Mouse (Mus musculus): ENCODE results near the gene Rrp9. TPM values are rescaled to one million over a fixed set of nuclear protein-coding genes. Genes with fewer than 3 reads are reported as not detected.

The Rrp9 gene
- polyA plus RNA-seq, 1 experiment from 2014 or later, result 46.2 TPM

GRCm38 (mm10) chr9:106457920-106458319 lies 17.8 kb upstream of the Rrp9 start:
- H3K27me3 ChIP-seq, result no peaks in the 10 kb centered on the region
- H3K4me3 ChIP-seq (replicated peaks), result peak overlapping the region; percentile 86
- H3K9ac ChIP-seq (replicated peaks), result peak overlapping the region; percentile 96
- WGBS, result 61% methylated on average over 5 of the region's 5 CpGs
- no peak for ATAC-seq
- peaks cover 69% of the 10 kb centered on the region for H3K4me1 ChIP-seq (replicated peaks)
- H3K4me2 ChIP-seq (replicated peaks), result peak overlapping the region; percentile 98
- peaks cover 30% of the 10 kb centered on the region for H3K36me3 ChIP-seq
- peak overlapping the region; percentile 97 for H3K27ac ChIP-seq
- H3K9me3 ChIP-seq, result no peaks in the 10 kb centered on the region

- H3K27me3 ChIP-seq, result peaks cover 4% of the 10 kb centered on the region; the same call in 1 of the 2 replicates
- H3K4me1 ChIP-seq (replicated peaks), result peaks cover 79% of the 10 kb centered on the region
- no peak for ATAC-seq
- H3K9me3 ChIP-seq, result no peaks in the 10 kb centered on the region
- H3K27ac ChIP-seq, result peak overlapping the region; percentile 3; the same call in 1 of the 2 replicates
- peaks cover 49% of the 10 kb centered on the region for H3K36me3 ChIP-seq
- 84% methylated on average over 15 of the region's 15 CpGs for WGBS
- H3K4me3 ChIP-seq (replicated peaks), result no peak overlapping the region
- H3K9ac ChIP-seq (replicated peaks), result peak overlapping the region; percentile 46
- no peak overlapping the region for H3K4me2 ChIP-seq (replicated peaks)
These were observed 15.8 kb upstream of the Rrp9 start for GRCm38 (mm10) chr9:106459946-106460345.

- ATAC-seq, result no peak
- H3K4me1 ChIP-seq (replicated peaks), result peaks cover 79% of the 10 kb centered on the region
- H3K27me3 ChIP-seq, result peaks cover 4% of the 10 kb centered on the region; the same call in 1 of the 2 replicates
- no peaks in the 10 kb centered on the region for H3K9me3 ChIP-seq
- H3K27ac ChIP-seq, result no peak overlapping the region
- H3K4me2 ChIP-seq (replicated peaks), result no peak overlapping the region
- H3K9ac ChIP-seq (replicated peaks), result no peak overlapping the region; the same call in 1 of the 2 replicates
- peaks cover 49% of the 10 kb centered on the region for H3K36me3 ChIP-seq
- no peak overlapping the region for H3K4me3 ChIP-seq (replicated peaks)
- WGBS, result 81% methylated on average over 18 of the region's 18 CpGs
These were observed 15.2 kb upstream of the Rrp9 start for GRCm38 (mm10) chr9:106460401-106461025.

- H3K4me3 ChIP-seq (replicated peaks), result no peak overlapping the region
- H3K36me3 ChIP-seq, result peaks cover 49% of the 10 kb centered on the region
- no peaks in the 10 kb centered on the region for H3K9me3 ChIP-seq
- H3K4me2 ChIP-seq (replicated peaks), result no peak overlapping the region
- WGBS, result 93% methylated on average over 9 of the region's 9 CpGs
- H3K9ac ChIP-seq (replicated peaks), result no peak overlapping the region
- no peak overlapping the region for H3K27ac ChIP-seq
- H3K27me3 ChIP-seq, result peaks cover 4% of the 10 kb centered on the region; the same call in 1 of the 2 replicates
- no peak for ATAC-seq
- H3K4me1 ChIP-seq (replicated peaks), result peaks cover 79% of the 10 kb centered on the region
These were observed 14.7 kb upstream of the Rrp9 start for GRCm38 (mm10) chr9:106461026-106461415.

GRCm38 (mm10) chr9:106461641-106462429 lies 13.9 kb upstream of the Rrp9 start:
- H3K27ac ChIP-seq, result no peak overlapping the region
- no peak for ATAC-seq
- 83% methylated on average over 16 of the region's 16 CpGs for WGBS
- peaks cover 4% of the 10 kb centered on the region; the same call in 1 of the 2 replicates for H3K27me3 ChIP-seq
- H3K9ac ChIP-seq (replicated peaks), result no peak overlapping the region
- H3K4me3 ChIP-seq (replicated peaks), result no peak overlapping the region
- H3K4me2 ChIP-seq (replicated peaks), result no peak overlapping the region
- no peaks in the 10 kb centered on the region for H3K9me3 ChIP-seq
- H3K36me3 ChIP-seq, result peaks cover 49% of the 10 kb centered on the region
- peaks cover 72% of the 10 kb centered on the region for H3K4me1 ChIP-seq (replicated peaks)

- no peak for ATAC-seq
- H3K36me3 ChIP-seq, result peaks cover 49% of the 10 kb centered on the region
- H3K9me3 ChIP-seq, result no peaks in the 10 kb centered on the region
- H3K4me3 ChIP-seq (replicated peaks), result no peak overlapping the region
- H3K4me2 ChIP-seq (replicated peaks), result no peak overlapping the region
- WGBS, result 90% methylated on average over 12 of the region's 12 CpGs
- peaks cover 4% of the 10 kb centered on the region; the same call in 1 of the 2 replicates for H3K27me3 ChIP-seq
- no peak overlapping the region for H3K27ac ChIP-seq
- peaks cover 66% of the 10 kb centered on the region for H3K4me1 ChIP-seq (replicated peaks)
- H3K9ac ChIP-seq (replicated peaks), result no peak overlapping the region
These were observed 13.3 kb upstream of the Rrp9 start for GRCm38 (mm10) chr9:106462430-106462800.

- no peak overlapping the region; the same call in 1 of the 2 replicates for H3K9ac ChIP-seq (replicated peaks)
- WGBS, result 81% methylated on average over 21 of the region's 21 CpGs
- no peak for ATAC-seq
- no peaks in the 10 kb centered on the region for H3K9me3 ChIP-seq
- no peak overlapping the region for H3K4me2 ChIP-seq (replicated peaks)
- peaks cover 57% of the 10 kb centered on the region for H3K4me1 ChIP-seq (replicated peaks)
- peaks cover 4% of the 10 kb centered on the region; the same call in 1 of the 2 replicates for H3K27me3 ChIP-seq
- no peak overlapping the region for H3K4me3 ChIP-seq (replicated peaks)
- H3K36me3 ChIP-seq, result peaks cover 49% of the 10 kb centered on the region
- H3K27ac ChIP-seq, result no peak overlapping the region
These were observed 12.4 kb upstream of the Rrp9 start for GRCm38 (mm10) chr9:106463122-106464063.

GRCm38 (mm10) chr9:106464751-106465541 lies 10.8 kb upstream of the Rrp9 start:
- H3K4me2 ChIP-seq (replicated peaks), result peak overlapping the region; percentile 73
- ATAC-seq, result peak; percentile 83
- peak overlapping the region; percentile 43 for H3K4me3 ChIP-seq (replicated peaks)
- peak overlapping the region; percentile 85 for H3K27ac ChIP-seq
- H3K9ac ChIP-seq (replicated peaks), result peak overlapping the region; percentile 67
- H3K4me1 ChIP-seq (replicated peaks), result peaks cover 41% of the 10 kb centered on the region
- H3K9me3 ChIP-seq, result no peaks in the 10 kb centered on the region
- under 1% methylated on average over 99 of the region's 99 CpGs for WGBS
- H3K36me3 ChIP-seq, result peaks cover 46% of the 10 kb centered on the region
- peaks cover 4% of the 10 kb centered on the region; the same call in 1 of the 2 replicates for H3K27me3 ChIP-seq

- Histone ChIP-seq H3K9ac (replicated peaks) (peak within 1 kb of the TSS; percentile 67), H3K4me1 (replicated peaks) (peaks cover 34% of the 10 kb centered on the region), H3K36me3 (peaks cover 39% of the 10 kb centered on the region), H3K4me2 (replicated peaks) (peak within 1 kb of the TSS; percentile 73), H3K27ac (peak within 1 kb of the TSS; percentile 85), H3K9me3 (no peaks in the 10 kb centered on the region), H3K27me3 (peaks cover 4% of the 10 kb centered on the region; the same call in 1 of the 2 replicates), H3K4me3 (replicated peaks) (peak within 1 kb of the TSS; percentile 43)
- ATAC-seq, result peak; percentile 53
- WGBS, result 30% methylated on average over 26 of the region's 26 CpGs
These were observed 10.1 kb upstream of the Rrp9 start, which contains the start of gene Gpr62 for GRCm38 (mm10) chr9:106465571-106466200. TSS of gene Gpr62 (minus strand) at chr9:106465938.

- H3K4me1 ChIP-seq (replicated peaks), result peaks cover 34% of the 10 kb centered on the region
- H3K4me2 ChIP-seq (replicated peaks), result no peak overlapping the region
- ATAC-seq, result no peak
- no peak overlapping the region for H3K4me3 ChIP-seq (replicated peaks)
- no peaks in the 10 kb centered on the region for H3K9me3 ChIP-seq
- H3K9ac ChIP-seq (replicated peaks), result no peak overlapping the region
- peaks cover 28% of the 10 kb centered on the region for H3K36me3 ChIP-seq
- H3K27me3 ChIP-seq, result peaks cover 4% of the 10 kb centered on the region; the same call in 1 of the 2 replicates
- 92% methylated on average over 6 of the region's 6 CpGs for WGBS
- no peak overlapping the region for H3K27ac ChIP-seq
These were observed 9.0 kb upstream of the Rrp9 start for GRCm38 (mm10) chr9:106466721-106467120.
